ENCODE assay signal across 12 mouse cellular contexts in the genomic region with DNA sequence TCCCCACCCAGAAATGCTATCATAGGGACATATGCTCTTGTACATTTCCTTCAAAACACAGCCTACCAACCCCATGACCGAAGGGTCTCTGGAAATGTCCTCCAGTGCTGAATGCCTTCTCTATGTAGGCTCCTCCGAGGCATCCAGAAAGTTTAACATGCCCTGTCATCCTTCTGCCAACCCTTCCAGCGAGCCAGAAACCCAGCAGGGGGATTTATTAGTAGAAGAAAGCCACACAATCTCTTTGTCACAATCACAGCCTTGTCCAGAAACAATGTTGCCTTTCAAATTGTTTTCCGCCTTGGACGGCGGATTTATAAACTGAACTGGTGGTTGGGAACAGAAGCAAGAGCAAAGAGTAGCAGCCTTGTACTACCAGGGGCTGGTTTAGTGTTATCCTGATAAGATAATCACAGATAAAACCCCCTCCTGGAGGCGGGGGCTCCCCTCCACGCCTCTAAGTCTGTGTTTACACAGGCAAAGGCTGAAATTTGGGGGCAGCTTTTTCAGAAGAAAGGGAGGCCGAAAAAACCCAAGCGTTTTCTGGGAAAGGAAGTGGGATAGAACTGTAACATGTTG.
DNase-seq lines count a peak whose midpoint lies in the region; ATAC-seq and TF ChIP-seq lines count a peak whose summit lies in the region.
"Had no signal": no experiment of that assay in that cellular context is flagged by ENCODE, and none has a peak within 500 bp of the region (broad histone marks: within the 10 kb centered on the region; RNA-seq: fewer than 3 reads in every experiment).

No protein-coding gene starts in this region.

- peaks cover 4% of the 10 kb centered on the region; the same call in 1 of the 2 replicates for H3K4me1 ChIP-seq in heart, embryonic 12.5 days (replicated peaks)
- H3K4me1 ChIP-seq in heart, embryonic 10.5 days: 0 out of 2 replicates have a peak, but pooled peaks cover 3% of the 10 kb centered on the region
- H3K4me1 ChIP-seq in embryonic facial prominence, embryonic 12.5 days: peaks cover 23% of the 10 kb centered on the region
- no peaks in the 10 kb centered on the region; the same call in 1 of the 2 replicates for H3K4me1 ChIP-seq in intestine, postnatal 0 days (replicated peaks; ENCODE audit: control insufficient read depth, insufficient read depth, low read length)

- peak overlapping the region; percentile 18 for H3K27ac ChIP-seq in heart, embryonic 12.5 days (ENCODE audit: poor library complexity, severe bottlenecking)
- no peak overlapping the region for H3K27ac ChIP-seq in heart, embryonic 10.5 days
- peak overlapping the region; percentile 58 for H3K27ac ChIP-seq in embryonic facial prominence, embryonic 12.5 days
- H3K27ac ChIP-seq in intestine, postnatal 0 days (ENCODE audit: low read depth, low read length): no peak overlapping the region
- H3K27ac ChIP-seq: kidney, postnatal 0 days had no signal

- H3K27me3 ChIP-seq in heart, embryonic 12.5 days (replicated peaks): no peaks in the 10 kb centered on the region
- no peaks in the 10 kb centered on the region for H3K27me3 ChIP-seq in heart, embryonic 10.5 days (ENCODE audit: insufficient read depth, poor library complexity, severe bottlenecking)
- no peaks in the 10 kb centered on the region for H3K27me3 ChIP-seq in embryonic facial prominence, embryonic 12.5 days
- no peaks in the 10 kb centered on the region for H3K27me3 ChIP-seq in intestine, postnatal 0 days (replicated peaks; ENCODE audit: control insufficient read depth, insufficient read depth, low read length)
- H3K27me3 ChIP-seq: CH12.LX had no signal

- TF ChIP-seq CTCF in intestine, postnatal 0 days (IDR thresholded peaks at IDR 0.05; ENCODE audit: low read depth): no peak

- DNase-seq in heart, embryonic 10.5 days (ENCODE audit: low spot score): no peak
- DNase-seq in Muller cell, postnatal 12 days (ENCODE audit: inconsistent ontology term): peak; percentile 90
- DNase-seq in gastrocnemius, postnatal 4 days (ENCODE audit: low spot score in 2 of 2): no peak
- DNase-seq: adrenal gland, postnatal 25 days; liver, postnatal 0 days; thymus, postnatal 14 days had no signal

- no peak overlapping the region for H3K9ac ChIP-seq in heart, embryonic 12.5 days
- no peak overlapping the region for H3K9ac ChIP-seq in embryonic facial prominence, embryonic 12.5 days
- H3K9ac ChIP-seq in intestine, postnatal 0 days (ENCODE audit: low read depth, low read length): no peak overlapping the region
- H3K9ac ChIP-seq: liver, postnatal 0 days had no signal

- no peaks in the 10 kb centered on the region for H3K9me3 ChIP-seq in heart, embryonic 12.5 days (replicated peaks)
- H3K9me3 ChIP-seq in heart, embryonic 10.5 days: no peaks in the 10 kb centered on the region
- no peaks in the 10 kb centered on the region for H3K9me3 ChIP-seq in embryonic facial prominence, embryonic 12.5 days
- H3K9me3 ChIP-seq in intestine, postnatal 0 days (ENCODE audit: control insufficient read depth): no peaks in the 10 kb centered on the region

- H3K4me2 ChIP-seq in heart, embryonic 12.5 days: no peak overlapping the region
- no peak overlapping the region for H3K4me2 ChIP-seq in embryonic facial prominence, embryonic 12.5 days (replicated peaks)
- H3K4me2 ChIP-seq in intestine, postnatal 0 days (replicated peaks; ENCODE audit: low read depth): no peak overlapping the region; the same call in 1 of the 2 replicates

- 56% methylated on average over 10 of the region's 10 CpGs for WGBS in heart, embryonic 12.5 days
- WGBS in heart, embryonic 10.5 days: 52% methylated on average over 10 of the region's 10 CpGs
- WGBS in embryonic facial prominence, embryonic 12.5 days: 37% methylated on average over 10 of the region's 10 CpGs
- WGBS in intestine, postnatal 0 days: 24% methylated on average over 10 of the region's 10 CpGs

- H3K4me3 ChIP-seq in heart, embryonic 12.5 days: no peak overlapping the region
- H3K4me3 ChIP-seq in heart, embryonic 10.5 days: no peak overlapping the region
- no peak overlapping the region for H3K4me3 ChIP-seq in embryonic facial prominence, embryonic 12.5 days
- no peak overlapping the region for H3K4me3 ChIP-seq in intestine, postnatal 0 days (ENCODE audit: low read depth, low read length)

- no peak for ATAC-seq in heart, embryonic 12.5 days (ENCODE audit: insufficient number of reproducible peaks, low FRiP score)
- ATAC-seq in embryonic facial prominence, embryonic 12.5 days (ENCODE audit: insufficient number of reproducible peaks, insufficient read depth, low FRiP score, low TSS enrichment): no peak
- peak; percentile 15; the same call in 1 of the 2 replicates for ATAC-seq in intestine, postnatal 0 days
- ATAC-seq in megakaryocyte, adult 5-6 weeks (ENCODE audit: poor library complexity, severe bottlenecking): no peak
- ATAC-seq: liver, postnatal 0 days had no signal

- H3K36me3 ChIP-seq in heart, embryonic 12.5 days: no peaks in the 10 kb centered on the region
- H3K36me3 ChIP-seq in heart, embryonic 10.5 days: no peaks in the 10 kb centered on the region
- H3K36me3 ChIP-seq in embryonic facial prominence, embryonic 12.5 days: no peaks in the 10 kb centered on the region
- no peaks in the 10 kb centered on the region for H3K36me3 ChIP-seq in intestine, postnatal 0 days (ENCODE audit: control insufficient read depth, insufficient read depth)

Comparison
In these comparisons a context has a peak if more than half of its experiments do, and no peak if none do; other contexts are left out.
1. H3K27ac ChIP-seq: peak in heart, embryonic 12.5 days (single experiment) and embryonic facial prominence, embryonic 12.5 days (single experiment); none in heart, embryonic 10.5 days (single experiment) and intestine, postnatal 0 days (single experiment).